Mouse (Mus musculus): ENCODE results near the gene Lypd6. TPM values are rescaled to one million over a fixed set of nuclear protein-coding genes. Genes with fewer than 3 reads are reported as not detected.

Lypd6 gene
- polyA plus RNA-seq, 1 experiment from 2014 or later: 15.9 TPM

- Histone ChIP-seq H3K36me3 (ENCODE audit: control insufficient read depth, insufficient read depth, low read length) (no peaks in the 10 kb centered on the region), H3K4me1 (replicated peaks; ENCODE audit: control insufficient read depth, insufficient read depth) (no peaks in the 10 kb centered on the region), H3K27me3 (ENCODE audit: control insufficient read depth, insufficient read depth, low read length) (no peaks in the 10 kb centered on the region), H3K9me3 (ENCODE audit: control insufficient read depth, low read length) (no peaks in the 10 kb centered on the region), H3K9ac (ENCODE audit: low read length) (no peak overlapping the region), H3K27ac (replicated peaks) (no peak overlapping the region), H3K4me2 (replicated peaks; ENCODE audit: low read depth) (no peak overlapping the region), H3K4me3 (ENCODE audit: low read depth, low read length) (no peak overlapping the region)
- DNase-seq (ENCODE audit: low spot score): peak; percentile 10
- TF ChIP-seq CTCF (IDR thresholded peaks at IDR 0.05; ENCODE audit: low read depth) (no peak), EP300 (optimal IDR thresholded peaks at IDR 0.05) (no peak)
- ATAC-seq (ENCODE audit: low FRiP score, low TSS enrichment): no peak
- WGBS: 79% methylated on average over 9 of the region's 9 CpGs
Observed at GRCm38 (mm10) chr2:50127513-50128175, 61.4 kb downstream of the Lypd6 start.

DNA sequence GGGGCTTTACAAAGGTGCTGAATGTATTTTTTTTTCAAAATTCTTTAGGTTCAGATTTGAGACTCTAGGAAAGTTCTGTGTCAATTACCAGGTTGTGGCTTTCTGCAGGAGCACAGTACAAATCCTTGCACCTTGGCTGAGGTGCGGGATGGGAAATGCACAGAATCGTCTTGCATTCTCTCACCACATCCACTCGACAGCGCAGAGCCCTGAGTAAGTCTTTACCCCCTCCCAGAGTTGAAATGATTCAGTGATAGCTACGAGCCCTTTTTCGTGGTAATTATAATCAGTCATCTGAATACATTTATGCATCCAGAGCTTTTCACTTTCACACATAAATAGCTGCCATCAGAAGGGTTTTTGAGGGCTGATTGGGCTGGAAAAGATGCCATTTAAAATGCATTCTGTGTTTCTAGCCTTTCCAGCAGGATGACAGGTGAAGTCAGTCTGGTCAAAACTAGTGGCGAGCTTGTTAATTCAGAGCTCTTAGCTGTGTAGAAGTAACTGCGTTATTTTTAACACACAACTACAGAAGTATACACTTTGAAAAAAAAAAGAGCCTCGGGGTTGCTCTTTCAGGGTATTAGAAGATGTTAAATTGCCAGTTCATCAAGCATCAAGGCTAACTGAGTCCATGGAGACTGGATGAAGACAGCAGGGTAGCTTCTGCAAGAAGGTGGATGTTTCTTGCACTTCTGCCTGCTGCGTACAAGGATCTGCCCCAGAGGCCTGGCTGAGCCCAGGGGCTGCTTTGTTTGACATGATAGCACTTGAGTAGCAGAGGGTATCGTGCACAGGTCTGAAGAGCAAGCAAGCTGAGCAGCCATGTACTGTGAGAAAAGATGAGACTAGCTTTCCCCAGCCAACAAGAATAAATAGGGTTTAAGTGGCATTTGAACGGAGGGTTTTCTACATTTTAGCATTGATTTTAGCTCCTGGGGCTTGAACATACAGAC, 62.4 kb downstream of the Lypd6 start:
- Histone ChIP-seq H3K27me3 (ENCODE audit: control insufficient read depth, insufficient read depth, low read length) (no peaks in the 10 kb centered on the region), H3K4me1 (replicated peaks; ENCODE audit: control insufficient read depth, insufficient read depth) (no peaks in the 10 kb centered on the region), H3K4me2 (replicated peaks; ENCODE audit: low read depth) (no peak overlapping the region), H3K9me3 (ENCODE audit: control insufficient read depth, low read length) (no peaks in the 10 kb centered on the region), H3K27ac (replicated peaks) (no peak overlapping the region), H3K9ac (ENCODE audit: low read length) (no peak overlapping the region), H3K4me3 (ENCODE audit: low read depth, low read length) (no peak overlapping the region), H3K36me3 (ENCODE audit: control insufficient read depth, insufficient read depth, low read length) (no peaks in the 10 kb centered on the region)
- ATAC-seq (ENCODE audit: low FRiP score, low TSS enrichment) (no peak), DNase-seq (ENCODE audit: low spot score) (peak; percentile 8)
- TF ChIP-seq EP300 (optimal IDR thresholded peaks at IDR 0.05) (no peak), CTCF (IDR thresholded peaks at IDR 0.05; ENCODE audit: low read depth) (no peak)
- 80% methylated on average over 12 of the region's 12 CpGs for WGBS

DNA sequence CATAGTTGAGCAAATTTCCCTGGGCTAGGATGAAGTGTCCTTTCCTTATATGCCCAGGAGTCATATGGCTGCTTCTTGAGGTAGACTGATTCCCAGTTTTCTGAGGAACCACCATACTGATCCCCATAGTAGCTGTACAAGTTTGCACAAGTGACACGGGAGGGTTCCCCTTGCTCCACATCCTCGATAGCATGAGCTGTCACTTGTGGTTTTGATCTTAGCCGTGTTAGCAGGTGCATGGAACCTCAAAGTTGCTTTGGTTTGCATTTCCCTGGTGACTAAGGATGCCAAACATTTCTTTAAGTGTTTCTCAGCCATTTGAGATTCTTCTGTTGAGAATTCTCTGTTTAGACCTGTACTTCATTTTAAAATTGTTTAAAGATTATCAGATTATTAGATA, 64.4 kb downstream of the Lypd6 start:
- no peaks in the 10 kb centered on the region for H3K4me1 ChIP-seq (replicated peaks; ENCODE audit: control insufficient read depth, insufficient read depth)
- no peak for ATAC-seq (ENCODE audit: low FRiP score, low TSS enrichment)
- no peaks in the 10 kb centered on the region for H3K9me3 ChIP-seq (ENCODE audit: control insufficient read depth, low read length)
- H3K4me3 ChIP-seq (ENCODE audit: low read depth, low read length): no peak overlapping the region
- H3K4me2 ChIP-seq (replicated peaks; ENCODE audit: low read depth): no peak overlapping the region
- peak; percentile 4 for DNase-seq (ENCODE audit: low spot score)
- H3K36me3 ChIP-seq (ENCODE audit: control insufficient read depth, insufficient read depth, low read length): no peaks in the 10 kb centered on the region
- WGBS: 67% methylated on average over 3 of the region's 3 CpGs
- no peaks in the 10 kb centered on the region for H3K27me3 ChIP-seq (ENCODE audit: control insufficient read depth, insufficient read depth, low read length)
- no peak overlapping the region for H3K27ac ChIP-seq (replicated peaks)
- no peak for TF ChIP-seq CTCF (IDR thresholded peaks at IDR 0.05; ENCODE audit: low read depth)
- no peak for TF ChIP-seq EP300 (optimal IDR thresholded peaks at IDR 0.05)
- H3K9ac ChIP-seq (ENCODE audit: low read length): no peak overlapping the region

DNA sequence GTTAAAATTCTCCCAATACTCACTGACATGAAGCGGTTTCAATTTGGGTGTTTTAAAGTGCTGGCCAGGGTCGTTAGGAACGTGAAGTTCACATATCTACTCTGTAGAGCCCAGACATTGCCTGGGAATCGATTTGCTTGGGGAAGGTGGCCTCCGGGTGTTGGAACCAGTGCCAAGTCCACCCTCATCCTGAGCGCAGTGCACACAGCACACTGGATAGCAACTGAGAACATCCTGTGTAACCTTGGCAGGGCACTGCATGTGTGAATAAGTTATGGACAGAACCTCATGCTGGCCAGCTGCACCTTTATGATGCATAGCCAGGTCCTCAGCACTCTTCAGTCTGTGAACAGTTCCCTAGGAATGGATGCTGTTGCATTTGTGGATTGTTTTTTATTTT, 77.4 kb downstream of the Lypd6 start:
- DNase-seq (ENCODE audit: low spot score) (no peak), ATAC-seq (ENCODE audit: low FRiP score, low TSS enrichment) (no peak)
- H3K9me3 ChIP-seq (ENCODE audit: control insufficient read depth, low read length): no peaks in the 10 kb centered on the region
- H3K9ac ChIP-seq (ENCODE audit: low read length): no peak overlapping the region
- no peak overlapping the region for H3K27ac ChIP-seq (replicated peaks)
- 66% methylated on average over 6 of the region's 6 CpGs for WGBS
- no peak overlapping the region for H3K4me3 ChIP-seq (ENCODE audit: low read depth, low read length)
- H3K27me3 ChIP-seq (ENCODE audit: control insufficient read depth, insufficient read depth, low read length): no peaks in the 10 kb centered on the region
- TF ChIP-seq EP300 (optimal IDR thresholded peaks at IDR 0.05): no peak
- no peak for TF ChIP-seq CTCF (IDR thresholded peaks at IDR 0.05; ENCODE audit: low read depth)
- H3K4me1 ChIP-seq (replicated peaks; ENCODE audit: control insufficient read depth, insufficient read depth): no peaks in the 10 kb centered on the region
- no peak overlapping the region for H3K4me2 ChIP-seq (replicated peaks; ENCODE audit: low read depth)
- H3K36me3 ChIP-seq (ENCODE audit: control insufficient read depth, insufficient read depth, low read length): no peaks in the 10 kb centered on the region

DNA sequence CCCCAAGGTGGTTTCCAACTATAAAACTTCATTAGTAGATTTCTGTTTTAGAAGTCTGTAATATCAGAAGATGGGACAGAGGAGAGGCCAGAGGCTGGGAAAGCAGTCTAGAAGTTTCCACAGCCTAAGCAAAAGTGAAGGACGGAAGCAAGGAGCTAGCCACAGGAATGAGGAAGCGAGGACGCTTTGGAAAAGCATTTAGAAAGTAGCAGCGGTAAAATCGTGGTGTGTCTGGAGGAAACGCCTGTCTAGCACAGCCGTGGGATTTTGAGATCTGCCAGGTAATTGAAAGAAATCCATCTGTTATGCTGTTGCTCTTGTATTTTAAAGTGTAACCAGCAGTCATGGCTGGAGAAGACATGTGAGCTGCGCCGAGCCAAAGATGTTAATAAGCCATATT, 81.1 kb downstream of the Lypd6 start:
- TF ChIP-seq CTCF (IDR thresholded peaks at IDR 0.05; ENCODE audit: low read depth): no peak
- TF ChIP-seq EP300 (optimal IDR thresholded peaks at IDR 0.05): no peak
- H3K9me3 ChIP-seq (ENCODE audit: control insufficient read depth, low read length): no peaks in the 10 kb centered on the region
- H3K9ac ChIP-seq (ENCODE audit: low read length): no peak overlapping the region
- no peak overlapping the region for H3K4me2 ChIP-seq (replicated peaks; ENCODE audit: low read depth)
- DNase-seq (ENCODE audit: low spot score) (no peak), ATAC-seq (ENCODE audit: low FRiP score, low TSS enrichment) (no peak)
- WGBS: 66% methylated on average over 9 of the region's 9 CpGs
- H3K36me3 ChIP-seq (ENCODE audit: control insufficient read depth, insufficient read depth, low read length): no peaks in the 10 kb centered on the region
- no peak overlapping the region for H3K4me3 ChIP-seq (ENCODE audit: low read depth, low read length)
- peaks cover 2% of the 10 kb centered on the region; the same call in 1 of the 2 replicates for H3K4me1 ChIP-seq (replicated peaks; ENCODE audit: control insufficient read depth, insufficient read depth)
- H3K27me3 ChIP-seq (ENCODE audit: control insufficient read depth, insufficient read depth, low read length): no peaks in the 10 kb centered on the region
- H3K27ac ChIP-seq (replicated peaks): no peak overlapping the region
